Mouse (Mus musculus) olfactory bulb, adult 2 months (tissue): ENCODE data around the gene Cep162.

Experiments used
- CTCF ChIP-seq: fragments of 200-500 bp; IDR thresholded peaks from 2 replicates; pipeline ENCODE4 v1.5.1; 2012; ENCODE audit warnings: low read depth, mild to moderate bottlenecking, low read length, moderate library complexity; ENCODE audit not compliant: insufficient read depth
- POLR2A ChIP-seq: fragments of 200-500 bp; IDR thresholded peaks from 2 replicates; pipeline ENCODE4 v1.6.1; 2012; ENCODE audit warnings: mild to moderate bottlenecking, low read depth, low read length, moderate library complexity; ENCODE audit not compliant: insufficient read depth

DNA sequence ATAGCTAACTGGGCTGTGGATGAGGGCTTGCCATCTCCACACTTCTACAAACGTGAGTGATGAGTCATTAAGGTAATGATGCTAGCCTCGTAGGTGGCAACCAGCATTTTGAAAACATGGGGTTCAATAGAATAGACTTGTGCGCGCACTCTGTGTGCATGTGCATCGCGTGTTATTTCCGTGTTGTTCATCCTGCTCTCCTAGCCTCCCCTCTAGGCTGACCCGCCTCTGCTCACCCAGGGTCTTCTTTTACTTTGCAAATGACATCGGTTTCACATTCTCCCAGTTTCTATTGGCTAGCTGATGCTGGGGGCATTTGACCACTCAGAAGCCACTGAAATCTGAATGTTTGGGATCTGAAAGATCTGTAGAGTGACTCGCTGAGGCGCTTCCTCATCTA, 109.7 kb downstream of the Cep162 start:
- TF ChIP-seq CTCF (no peak), POLR2A (no peak)
